Mouse (Mus musculus): Measurements from ENCODE around the gene Meis3. TPM values are rescaled to one million over a fixed set of nuclear protein-coding genes. Genes with fewer than 3 reads are reported as not detected.

Gene Meis3
- 82.0 TPM for polyA plus RNA-seq (2017; shearing (Covaris generic))

DNA sequence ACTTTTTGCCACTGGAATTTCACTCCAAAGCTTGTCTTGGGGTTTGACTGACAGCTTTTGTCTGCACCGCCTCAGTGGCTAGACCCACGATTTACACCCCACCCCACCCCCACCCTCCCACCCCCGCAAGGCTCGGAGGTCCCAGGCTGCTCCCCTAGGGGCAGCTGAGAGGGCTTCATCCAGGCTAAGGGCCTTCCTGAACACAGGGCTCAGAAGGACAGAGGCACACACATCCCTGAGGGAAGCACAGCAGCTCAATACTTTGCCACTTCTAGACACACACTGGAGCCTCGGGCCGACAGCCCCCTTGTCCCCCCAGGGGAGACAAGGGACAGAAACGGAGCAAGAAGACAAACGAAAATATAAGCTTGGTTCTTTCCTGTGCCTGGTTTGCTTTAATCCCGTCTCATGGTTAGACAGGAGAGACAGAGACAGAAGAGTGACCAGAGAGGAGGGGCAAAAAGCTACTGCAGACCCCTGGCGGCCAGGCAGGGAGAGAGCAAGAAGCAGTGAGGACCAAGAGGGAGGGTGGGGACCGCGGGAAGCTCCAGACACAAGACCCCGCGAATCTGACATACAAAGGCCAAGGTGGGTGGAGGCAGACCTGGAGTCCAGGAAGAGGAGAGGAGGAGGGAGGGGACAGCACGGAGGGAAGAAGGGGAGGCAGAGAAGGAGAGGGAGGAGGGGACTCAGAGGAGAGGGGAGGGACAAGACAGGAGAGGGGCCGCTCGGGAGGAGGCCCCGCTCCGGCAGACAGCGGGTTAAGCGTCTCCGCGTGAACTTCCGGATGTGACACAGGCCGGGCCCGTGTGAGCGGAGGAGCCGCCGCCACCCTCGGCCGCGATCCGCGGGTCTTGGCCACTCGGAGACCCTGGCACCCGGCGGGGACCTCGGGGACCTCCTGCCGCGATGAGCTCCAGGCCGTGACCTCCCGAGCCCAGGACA lies at the start of gene Meis3:
Gene Meis3 (plus strand): TSS at position 494 of the 945 bp plus-strand sequence.

DNA sequence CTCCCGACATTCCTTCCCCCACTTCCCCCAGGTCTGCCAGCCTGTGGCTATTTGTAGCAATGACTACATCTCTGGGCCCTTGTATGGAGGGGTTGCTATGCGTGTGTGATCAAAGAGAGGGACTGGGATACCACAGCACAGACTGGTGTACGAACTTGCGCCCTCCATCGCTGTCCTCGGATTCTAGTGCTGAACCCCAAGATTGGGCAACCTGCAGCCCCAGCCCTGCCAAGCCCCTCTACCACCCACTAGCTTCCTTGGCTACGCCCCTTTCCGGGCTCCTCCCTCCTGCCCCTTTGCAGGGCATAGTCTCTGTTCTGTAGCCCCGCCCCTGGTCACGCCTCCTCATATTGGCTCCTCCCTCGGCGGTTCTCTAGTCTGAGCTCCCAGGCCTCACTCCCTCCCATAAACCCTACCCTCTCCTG lies 45.5 kb upstream of the Meis3 start, which contains the start of gene Slc8a2:
Gene Slc8a2 (plus strand): TSS at position 406 of the 425 bp plus-strand sequence.

DNA sequence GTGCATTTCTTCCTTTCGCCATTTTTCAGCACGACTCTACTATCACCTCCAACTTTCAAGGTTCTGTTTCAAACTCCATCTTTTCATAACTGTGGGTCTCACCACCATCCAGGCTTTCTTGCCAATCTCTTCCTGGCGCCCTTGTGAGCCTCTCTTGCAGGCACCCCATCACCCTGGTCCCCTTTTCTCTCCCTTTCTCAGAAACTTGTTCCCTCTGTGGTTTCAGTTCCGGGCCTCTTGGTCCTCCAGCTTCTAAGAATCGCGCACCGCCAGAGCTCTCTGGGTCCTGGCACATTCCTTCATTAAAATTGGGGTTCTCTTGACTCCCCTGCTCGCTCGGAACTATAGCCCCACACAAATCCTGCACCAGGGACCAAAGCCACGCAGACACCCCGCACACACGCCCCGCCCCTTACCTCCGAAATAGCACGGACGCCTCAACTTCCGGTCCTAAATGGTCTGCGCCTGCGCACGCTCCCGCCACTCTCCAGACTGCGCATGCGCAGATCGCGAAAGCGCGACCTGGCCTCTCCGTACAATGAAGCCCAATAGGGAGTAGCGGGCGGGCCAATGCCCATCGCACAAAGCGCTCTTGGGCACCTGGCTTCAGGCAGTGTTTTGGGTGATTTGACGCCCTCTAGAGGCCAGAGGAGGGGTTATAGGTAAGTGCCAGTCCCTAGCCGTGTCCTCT lies 46.8 kb downstream of the Meis3 start, which contains the start of gene Dhx34:
Gene Dhx34 (minus strand): TSS at position 456 of the 691 bp plus-strand sequence.

Other genes with a start within 250 kb of the Meis3 start
- gene Nop53, start 229.0 kb upstream of the Meis3 start, polyA plus RNA-seq (2017; shearing (Covaris generic)): 387 TPM
- gene Ehd2, start 207.5 kb upstream of the Meis3 start, polyA plus RNA-seq (2017; shearing (Covaris generic)): not detected
- 5.9 TPM for gene Bicra, start 127.2 kb upstream of the Meis3 start, polyA plus RNA-seq (2017; shearing (Covaris generic))
- 0.06 TPM for gene Zfp541, start 113.3 kb upstream of the Meis3 start, polyA plus RNA-seq (2017; shearing (Covaris generic))
- gene Napa, start 76.6 kb upstream of the Meis3 start, polyA plus RNA-seq (2017; shearing (Covaris generic)): 262 TPM
- 28.6 TPM for gene Kptn, start 55.2 kb upstream of the Meis3 start, polyA plus RNA-seq (2017; shearing (Covaris generic))
- not detected for gene Slc8a2, start 45.3 kb upstream of the Meis3 start, polyA plus RNA-seq (2017; shearing (Covaris generic))
- 47.9 TPM for gene Dhx34, start 46.9 kb downstream of the Meis3 start, polyA plus RNA-seq (2017; shearing (Covaris generic))
- 0.09 TPM for gene C5ar2, start 69.1 kb downstream of the Meis3 start, polyA plus RNA-seq (2017; shearing (Covaris generic))
- not detected for gene C5ar1, start 84.5 kb downstream of the Meis3 start, polyA plus RNA-seq (2017; shearing (Covaris generic))
- 1.1 TPM for gene Inafm1, start 98.5 kb downstream of the Meis3 start, polyA plus RNA-seq (2017; shearing (Covaris generic))
- gene Ccdc9, start 111.7 kb downstream of the Meis3 start, polyA plus RNA-seq (2017; shearing (Covaris generic)): 58.0 TPM
- 9.8 TPM for gene Bbc3, start 133.3 kb downstream of the Meis3 start, polyA plus RNA-seq (2017; shearing (Covaris generic))
- gene Sae1, start 212.7 kb downstream of the Meis3 start, polyA plus RNA-seq (2017; shearing (Covaris generic)): 156 TPM
- 25.3 TPM for gene Zc3h4, start 225.8 kb downstream of the Meis3 start, polyA plus RNA-seq (2017; shearing (Covaris generic))

Measured in inflammation-experienced regulatory T-cells, adult 16 weeks (primary cell).